Mouse (Mus musculus) C2C12 (cell line): ENCODE results near the gene Mrps14.

Source experiments
- CTCF ChIP-seq: IDR thresholded peaks from one replicate; pipeline ENCODE4 v1.5.1; 2011; ENCODE audit not compliant: control insufficient read depth, insufficient read depth, insufficient read length
- MAX ChIP-seq: IDR thresholded peaks from one replicate; pipeline ENCODE4 v1.6.1; 2011; ENCODE audit warnings: mild to moderate bottlenecking, control low read depth
- MYOG ChIP-seq: IDR thresholded peaks from one replicate; pipeline ENCODE4 v1.6.1; 2011; ENCODE audit not compliant: control insufficient read depth, insufficient read length; ENCODE audit errors: extremely low read depth
- USF1 ChIP-seq: IDR thresholded peaks from one replicate; pipeline ENCODE4 v1.6.1; 2011; ENCODE audit warnings: low read depth, mild to moderate bottlenecking, control low read depth, moderate library complexity

DNA sequence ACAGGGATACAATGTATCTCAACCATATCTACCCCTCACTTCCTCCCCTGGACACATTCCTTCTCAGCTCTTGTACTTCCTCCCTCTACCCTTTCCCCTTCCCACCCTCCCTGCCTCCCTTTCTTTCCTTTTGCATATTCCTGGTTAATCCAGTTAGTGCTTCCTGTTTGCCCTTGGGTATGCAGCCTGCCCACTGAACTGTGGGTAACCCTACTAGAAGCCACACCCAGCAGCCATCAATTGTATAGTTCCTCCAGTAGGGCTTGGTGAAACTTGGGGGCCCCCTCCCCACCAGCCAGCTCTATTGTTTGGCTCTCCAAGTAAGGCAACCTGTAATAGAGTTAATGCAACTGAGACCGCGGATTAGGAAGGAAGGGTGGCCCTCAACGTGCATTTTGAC, 49.4 kb upstream of the Mrps14 start:
- TF ChIP-seq USF1 = no peak
- TF ChIP-seq MYOG = no peak
- no peak for TF ChIP-seq CTCF
- TF ChIP-seq MAX = no peak
